Mouse (Mus musculus) neutrophil, adult 65 days (primary cell): ENCODE data around the gene Olfr853. TPM values are rescaled to one million over a fixed set of nuclear protein-coding genes. Genes with fewer than 3 reads are reported as not detected.

Source experiments
- total RNA-seq: library from RNA; stranded (reverse); gene quantifications from 2 replicates; pipeline ENCODE4 v1.2.4, GENCODE M21; 2023

Gene Olfr853
- not detected in 2 replicates for total RNA-seq

GRCm38 (mm10) chr9:19540976-19541375 is at the start of gene Olfr853:
Olfr853 (minus strand) TSS chr9:19541076.

DNA sequence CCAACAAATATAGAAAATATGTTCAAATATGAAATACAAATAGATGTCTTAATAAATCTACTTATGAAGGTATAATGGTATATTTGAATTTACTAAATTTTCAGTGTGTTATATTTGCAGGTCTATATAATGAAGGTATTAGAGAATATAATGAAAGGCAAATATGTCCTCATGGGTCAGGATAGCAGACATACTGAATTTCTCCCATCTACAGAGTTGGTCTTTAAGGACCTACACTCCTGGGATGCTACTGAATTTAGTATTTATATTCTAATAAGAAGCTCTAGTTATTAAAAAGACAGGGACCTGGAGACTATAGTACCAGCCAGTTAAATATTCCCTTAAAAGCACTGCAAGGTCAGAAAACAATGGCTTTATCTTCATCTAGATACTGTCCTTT is 41.4 kb upstream of the Olfr853 start, which contains the start of gene Olfr855:
Olfr855 (plus strand) TSS at position 301 of the 400 bp plus-strand sequence.

DNA sequence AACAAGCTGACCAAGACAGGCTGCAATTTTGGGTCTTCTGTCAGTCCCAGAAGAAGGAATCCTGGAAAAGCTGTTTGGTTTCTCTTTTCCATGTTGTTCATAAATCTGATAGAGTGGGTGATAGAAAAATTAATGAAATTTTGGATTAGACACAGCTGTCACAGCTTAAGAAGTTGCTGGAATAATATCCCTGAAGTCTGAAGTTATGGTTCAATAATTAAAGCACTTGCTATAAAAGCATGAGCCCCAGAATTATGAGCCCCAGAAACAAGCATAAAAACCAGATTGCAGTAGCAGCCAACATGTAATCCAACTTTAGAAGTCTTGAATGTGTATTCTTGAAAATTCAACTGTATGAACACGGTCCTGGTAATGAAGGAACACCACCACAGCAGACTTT is 26.4 kb upstream of the Olfr853 start, which contains the start of gene Olfr854:
Olfr854 (minus strand) TSS at position 101 of the 400 bp plus-strand sequence.

DNA sequence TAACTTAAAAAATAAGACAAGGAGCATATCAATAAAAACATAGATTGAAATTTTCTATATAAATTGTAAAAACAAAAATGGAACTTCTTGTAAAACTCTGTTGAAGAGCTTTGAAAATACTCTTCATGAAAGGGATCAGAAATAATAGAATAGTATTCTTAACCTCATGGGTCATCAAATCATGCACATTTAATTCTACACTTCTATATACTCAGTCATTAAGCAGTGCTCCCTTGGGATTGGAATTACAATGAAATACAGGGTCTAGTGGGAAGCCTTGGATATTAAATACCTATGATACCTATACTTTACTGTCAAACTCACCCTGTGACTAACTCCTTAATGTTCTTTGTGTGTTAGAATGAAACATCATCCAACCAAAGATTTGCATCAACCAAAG is 47.9 kb downstream of the Olfr853 start, which contains the start of gene Olfr851:
Olfr851 (plus strand) TSS at position 301 of the 400 bp plus-strand sequence.

Other genes with a start within 250 kb of the Olfr853 start
- not detected in 2 replicates for gene Olfr844, start 224.7 kb downstream of the Olfr853 start, total RNA-seq
- gene Olfr845, start 204.6 kb downstream of the Olfr853 start, total RNA-seq: not detected in 2 replicates
- gene Olfr846, start 177.1 kb downstream of the Olfr853 start, total RNA-seq: not detected in 2 replicates
- gene Olfr847, start 162.4 kb downstream of the Olfr853 start, total RNA-seq: not detected in 2 replicates
- gene Olfr849, start 100.8 kb downstream of the Olfr853 start, total RNA-seq: not detected in 2 replicates
- gene Olfr850, start 62.8 kb downstream of the Olfr853 start, total RNA-seq: not detected in 2 replicates
- not detected in 2 replicates for gene Olfr851, start 47.8 kb downstream of the Olfr853 start, total RNA-seq
- not detected in 2 replicates for gene Olfr854, start 26.3 kb upstream of the Olfr853 start, total RNA-seq
- not detected in 2 replicates for gene Olfr855, start 41.5 kb upstream of the Olfr853 start, total RNA-seq
- gene Zfp317, start 81.0 kb upstream of the Olfr853 start, total RNA-seq: 6.4 and 7.2 TPM in 2 replicates
- not detected in 2 replicates for gene Olfr857, start 168.4 kb upstream of the Olfr853 start, total RNA-seq
- not detected in 2 replicates for gene Olfr58, start 239.2 kb upstream of the Olfr853 start, total RNA-seq